Mouse (Mus musculus) gastrocnemius, postnatal 36 days (tissue): ENCODE measurements at regions not wholly inside any gene's neighbourhood (a gene's known extent, or its start where the extent isn't known, plus 50 kb on each side); places are given as distances from the start of the nearest gene placed in this dataset.

ENCODE experiments used
- DNase-seq, 2 experiments: peaks; one replicate each; pipeline ENCODE4 v3.0.0; 2022
- intact Hi-C: fragments of 180-260 bp; cut with DNase I; formaldehyde crosslinking; loops from one replicate; pipeline ENCODE4 v1.15.1; 2025

DNA sequence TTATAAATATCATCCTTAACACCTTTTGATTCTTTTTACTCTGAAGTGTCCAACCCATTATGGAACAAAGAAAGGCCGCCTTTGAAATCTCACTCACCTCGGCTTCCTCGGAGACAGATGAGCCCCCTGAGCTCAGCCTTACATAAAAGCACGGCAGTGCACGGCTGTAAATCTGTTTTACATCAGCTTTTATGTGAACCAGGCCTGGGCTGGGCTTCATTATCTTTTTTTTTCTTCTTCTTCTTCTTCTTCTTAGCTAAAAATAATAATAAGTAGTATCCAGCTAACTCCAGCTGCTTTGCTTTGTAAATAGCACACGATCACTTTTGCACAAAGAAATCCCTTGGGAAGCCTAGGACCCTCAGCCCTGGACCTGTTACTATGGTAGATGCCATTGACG, 204.3 kb upstream of the Ntm start:
- intact Hi-C loops = no loop called here
- DNase-seq = no peak

GRCm38 (mm10) chr9:30174646-30175045, 211.7 kb upstream of the Ntm start:
- DNase-seq = no peak
- intact Hi-C loops = no loop called here

GRCm38 (mm10) chr9:30175376-30175775, 212.4 kb upstream of the Ntm start:
- intact Hi-C loops = no loop called here
- DNase-seq = no peak

DNA sequence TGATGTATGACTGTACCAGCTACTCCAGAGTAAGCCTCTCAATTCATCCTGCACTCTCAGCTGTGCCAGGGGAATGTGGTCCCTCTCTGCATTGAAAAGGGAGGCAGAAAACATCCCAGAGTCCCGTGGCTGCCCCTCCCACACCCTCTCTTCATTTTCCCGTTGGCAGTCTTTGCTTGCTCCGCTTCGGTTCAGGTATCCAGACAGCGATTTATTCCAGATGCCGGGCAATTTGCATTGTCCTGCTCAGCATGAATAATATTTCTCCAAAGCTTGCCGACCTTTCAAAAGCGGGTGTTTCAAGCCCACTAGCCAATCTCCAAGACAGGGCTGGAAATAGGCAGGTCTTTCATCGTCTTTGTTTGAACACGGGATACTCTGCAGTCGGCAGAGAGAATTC, 220.5 kb upstream of the Ntm start:
- no peak for DNase-seq
- intact Hi-C loops = no loop called here

DNA sequence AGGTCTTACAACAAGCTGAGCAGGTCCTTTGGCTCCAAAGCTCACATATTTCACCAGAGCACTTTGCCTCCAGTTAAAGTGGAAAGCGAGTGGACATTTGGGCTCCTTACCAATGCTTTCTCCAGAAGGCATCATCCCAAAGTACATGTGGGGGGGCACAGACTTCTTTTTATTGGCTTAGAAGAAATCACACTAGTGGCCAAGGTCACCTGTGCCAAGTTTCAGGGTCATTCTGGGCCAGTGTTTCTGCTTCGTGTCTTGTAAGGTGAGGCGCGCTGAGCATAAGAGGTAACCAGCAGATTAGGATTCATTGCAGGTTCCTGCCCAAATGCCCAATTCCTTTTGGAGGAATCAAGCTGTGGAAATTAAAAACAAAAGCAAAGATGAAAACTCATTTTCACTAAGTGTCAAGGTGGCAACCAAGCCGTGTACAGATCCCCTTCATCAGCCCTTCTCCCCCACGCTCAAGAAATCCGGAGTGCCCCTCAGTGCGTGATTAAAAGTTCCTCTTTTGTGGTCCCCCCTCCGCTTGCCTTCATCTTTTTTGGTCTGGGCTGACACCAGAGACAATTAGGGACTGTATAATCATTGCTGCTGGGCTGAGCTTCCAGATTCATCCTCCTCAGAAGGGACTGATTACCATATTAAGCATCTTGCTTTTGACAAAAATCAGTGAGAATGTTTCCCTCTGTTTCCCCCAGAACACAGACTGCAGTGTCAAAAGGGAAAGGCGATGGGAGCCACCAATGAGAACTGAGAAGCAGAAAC, 222.2 kb upstream of the Ntm start:
- no peak for DNase-seq
- intact Hi-C loops = no loop called here

- DNase-seq = no peak
- intact Hi-C loops = no loop called here
Measured at GRCm38 (mm10) chr9:30186261-30186660, 223.3 kb upstream of the Ntm start.

- intact Hi-C loops = no loop called here
- no peak for DNase-seq
Measured at GRCm38 (mm10) chr9:30190078-30190477, 227.1 kb upstream of the Ntm start.

DNA sequence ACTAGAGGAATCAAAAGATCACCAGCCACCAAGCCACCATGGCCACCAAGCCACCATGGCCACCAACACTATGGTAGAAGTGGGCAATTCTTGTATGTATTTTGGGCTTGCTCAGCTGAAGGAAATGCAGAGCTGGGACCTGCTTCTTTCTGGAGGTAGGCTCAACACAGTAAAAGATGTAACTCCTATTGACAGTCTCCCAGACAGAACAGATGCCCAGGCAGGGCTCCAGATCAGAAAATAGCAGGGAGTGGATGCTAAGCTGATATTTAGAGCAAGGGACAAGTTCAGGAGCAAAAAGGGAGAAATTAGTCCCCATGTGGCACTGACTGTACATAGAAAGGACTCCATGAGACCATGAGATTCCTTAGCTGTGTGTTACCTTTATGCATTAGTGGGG, 228.2 kb upstream of the Ntm start:
- DNase-seq = no peak
- intact Hi-C loops = no loop called here

GRCm38 (mm10) chr9:30191902-30192301, 229.0 kb upstream of the Ntm start:
- intact Hi-C loops = no loop called here
- DNase-seq = no peak

DNA sequence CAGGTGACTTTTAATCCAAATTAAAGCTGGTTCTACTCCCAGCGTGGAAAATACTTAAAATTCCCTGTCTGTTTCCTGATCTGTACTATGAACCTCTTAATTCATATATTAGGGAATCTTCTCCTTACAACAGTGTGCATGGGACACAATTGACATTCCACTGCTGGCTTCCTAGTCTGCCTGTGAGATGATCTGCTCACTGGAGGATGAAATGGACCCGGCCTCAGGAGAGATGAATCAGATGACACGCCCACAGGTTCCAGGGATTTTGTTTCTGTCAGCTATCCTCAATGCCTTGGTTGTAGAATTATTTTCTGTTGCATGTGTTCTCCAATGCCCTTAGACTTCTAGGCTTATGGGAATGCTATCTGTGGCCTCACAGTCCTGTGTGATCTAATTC, 231.9 kb upstream of the Ntm start:
- no peak for DNase-seq
- intact Hi-C loops = no loop called here

DNA sequence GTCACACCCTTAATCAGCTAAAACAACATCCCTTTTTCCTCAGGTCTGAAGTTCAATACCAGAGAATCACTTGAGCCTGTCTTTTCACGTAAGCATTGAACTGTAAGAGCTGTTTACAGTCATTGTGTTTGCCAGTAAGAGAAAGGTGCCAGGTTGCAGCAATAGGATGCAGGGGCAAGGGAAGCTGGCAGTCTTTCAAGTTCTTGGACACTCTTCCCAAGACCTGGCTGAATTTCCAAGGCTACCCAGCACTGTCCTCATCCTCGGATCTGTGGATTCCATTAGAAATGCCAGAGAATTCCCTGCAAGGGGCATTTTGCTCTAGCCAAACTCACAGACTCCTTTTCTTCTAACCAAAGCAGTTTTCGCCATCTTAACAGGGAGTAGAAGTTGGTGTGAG, 224.5 kb upstream of the Snx19 start:
- no peak for DNase-seq
- intact Hi-C loops = no loop called here

- DNase-seq = no peak
Measured at GRCm38 (mm10) chr9:30207631-30208030, 219.3 kb upstream of the Snx19 start.

DNA sequence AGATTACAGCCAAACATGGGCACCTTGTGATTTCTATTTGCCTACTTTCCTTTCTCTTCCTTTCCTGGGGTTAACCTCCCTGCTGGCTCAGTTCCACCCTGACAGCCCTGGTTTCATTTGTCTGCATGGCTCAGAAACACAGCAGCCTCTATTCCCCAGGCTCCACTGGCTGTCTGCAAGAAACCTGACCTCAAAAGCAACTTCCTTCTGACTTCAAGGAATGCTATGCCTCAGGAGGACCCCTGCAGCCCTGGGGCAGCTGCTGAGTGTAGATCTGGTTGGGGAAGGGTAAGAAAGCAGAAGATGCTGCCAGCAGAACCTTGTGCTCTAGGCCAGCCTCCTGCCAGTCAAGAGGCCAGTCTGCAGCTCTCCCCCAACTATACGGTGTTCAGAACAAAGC, 217.1 kb upstream of the Snx19 start:
- intact Hi-C loops = loop anchor here (10.0 kb wide), 1 partner anchor 1565 kb away; no protein-coding TSS in a partner anchor
- DNase-seq = no peak

More at GRCm38 (mm10) chr9:30207631-30208030, 219.3 kb upstream of the Snx19 start:
- intact Hi-C loops = no loop called here

GRCm38 (mm10) chr9:30212471-30213075, 214.3 kb upstream of the Snx19 start:
- DNase-seq = no peak
- intact Hi-C loops = loop anchor here (10.0 kb wide), 1 partner anchor 1568 kb away; no protein-coding TSS in a partner anchor

DNA sequence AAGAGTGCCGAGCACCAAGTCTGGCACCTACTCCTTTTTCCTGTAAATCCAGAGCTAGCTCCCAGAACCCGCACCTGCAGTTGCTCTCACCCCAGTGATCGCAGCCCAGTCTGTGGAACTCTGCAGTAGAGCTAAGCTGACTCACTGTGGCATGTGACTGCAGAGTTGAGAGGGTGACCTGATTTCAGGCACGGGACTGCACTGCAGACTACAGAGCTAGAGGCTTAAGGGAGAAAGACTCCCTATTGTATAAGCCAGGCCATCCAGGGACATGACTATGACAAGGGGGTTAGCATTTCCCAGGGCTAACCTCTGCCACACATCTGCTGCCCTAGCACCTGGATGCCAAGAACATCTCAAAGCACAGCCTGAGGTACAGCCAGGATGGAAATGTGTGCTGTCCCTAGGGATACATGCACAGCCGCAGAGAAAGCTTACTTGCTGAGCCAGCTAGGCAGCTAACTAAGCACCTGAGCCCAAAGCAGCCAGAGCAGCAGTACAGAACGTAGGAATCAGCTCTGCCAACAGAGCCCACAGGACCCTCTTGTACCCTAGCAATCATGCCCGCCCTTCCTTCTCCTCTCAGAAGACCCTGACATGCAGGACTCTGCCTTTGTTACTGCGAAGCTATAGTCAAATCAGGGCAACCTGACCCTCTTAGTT, 192.3 kb upstream of the Snx19 start:
- DNase-seq = no peak
- intact Hi-C loops = no loop called here

- DNase-seq = no peak
- intact Hi-C loops = no loop called here
Measured at GRCm38 (mm10) chr9:30235791-30236190, 191.1 kb upstream of the Snx19 start.

GRCm38 (mm10) chr9:30242107-30242506, 184.8 kb upstream of the Snx19 start:
- intact Hi-C loops = no loop called here
- DNase-seq = no peak

GRCm38 (mm10) chr9:30264533-30265168, 162.3 kb upstream of the Snx19 start:
- intact Hi-C loops = no loop called here
- DNase-seq = peak in 1 of 2 experiments; percentile 17

DNA sequence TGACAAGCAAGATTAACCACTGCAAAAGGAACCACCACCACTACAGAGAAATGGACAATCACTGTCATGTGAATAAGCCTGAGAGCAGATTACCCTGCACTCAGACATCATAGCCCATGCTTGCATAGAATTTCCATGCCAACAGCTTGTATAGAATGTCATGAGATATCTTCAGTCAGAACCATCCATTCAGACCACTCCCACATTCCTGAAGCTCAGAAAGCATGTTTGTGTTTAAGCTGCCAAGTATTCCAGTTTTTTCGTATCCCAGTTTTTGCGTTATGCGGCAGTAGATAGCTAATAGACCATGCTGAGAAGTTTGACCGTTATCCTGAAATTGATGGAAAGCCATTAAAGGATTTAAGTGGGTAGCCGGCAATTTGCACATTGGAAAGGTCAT, 155.8 kb upstream of the Snx19 start:
- intact Hi-C loops = no loop called here

DNA sequence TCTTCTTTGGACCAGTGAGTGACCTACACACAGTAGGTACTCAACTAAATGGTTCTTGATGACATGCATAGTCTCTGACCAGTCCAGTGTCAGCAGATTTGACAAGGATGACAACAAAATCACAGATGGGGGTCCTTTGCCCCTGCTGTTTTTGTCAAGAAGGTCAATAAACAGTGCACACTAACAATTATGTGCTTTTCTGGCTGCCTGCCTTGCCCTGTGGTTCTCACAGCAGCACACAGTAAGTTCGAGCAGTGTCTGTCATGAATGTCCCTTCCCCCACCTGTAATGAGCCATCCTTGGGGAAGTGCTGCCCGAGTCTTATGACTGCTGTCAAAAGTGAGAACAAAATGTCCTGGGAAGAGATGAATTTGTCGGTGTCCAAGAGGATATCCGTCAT, 153.1 kb upstream of the Snx19 start:
- DNase-seq = no peak
- intact Hi-C loops = no loop called here

More for the DNA sequence above, 155.8 kb upstream of the Snx19 start:
- no peak for DNase-seq

DNA sequence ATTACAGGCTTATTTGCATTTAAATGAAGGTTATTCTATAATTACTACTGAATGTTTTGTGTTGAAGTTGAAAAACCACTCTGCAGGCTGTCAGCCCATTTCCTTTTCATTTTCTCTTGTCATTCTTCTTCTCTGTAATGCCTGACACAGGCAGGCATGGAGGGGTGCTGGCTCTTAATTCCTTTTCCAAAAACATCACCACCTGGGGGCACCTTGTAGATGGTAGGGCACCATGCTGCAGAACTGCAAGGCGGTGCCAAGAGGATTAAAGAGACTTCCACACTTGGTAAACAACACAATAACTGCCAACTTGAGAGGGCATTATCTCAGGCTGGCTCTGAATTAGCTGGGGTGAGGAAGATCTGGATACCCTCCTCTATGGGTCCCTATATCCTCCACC, 148.7 kb upstream of the Snx19 start:
- DNase-seq = no peak
- intact Hi-C loops = no loop called here
